Mouse (Mus musculus) limb, embryonic 12.5 days (tissue): Measurements from ENCODE around the gene Hint3. TPM values are rescaled to one million over a fixed set of nuclear protein-coding genes. Genes with fewer than 3 reads are reported as not detected.
"Not testable (repeated sequence)": the region's sequence is repeated elsewhere in the genome, so short reads cannot be mapped to it uniquely, and the experiment has no call there.

ENCODE experiments used
- ATAC-seq: fragments of 200-750 bp; cut with Nextera tagmentation; 2 replicates; pipeline ENCODE4 v1.8.0; 2017; ENCODE audit warnings: low read depth, moderate TSS enrichment; ENCODE audit not compliant: insufficient number of reproducible peaks, insufficient read depth, low FRiP score, low TSS enrichment
- H3K27ac ChIP-seq: fragments of 300-500 bp; sonication (generic); 2 replicates; pipeline ENCODE4 v1.5.1; 2016; ENCODE audit warnings: mild to moderate bottlenecking, moderate library complexity
- H3K27me3 ChIP-seq: fragments of 300-500 bp; sonication (generic); 2 replicates; pipeline ENCODE4 v1.6.1; 2016; ENCODE audit warnings: mild to moderate bottlenecking, moderate library complexity
- H3K36me3 ChIP-seq: fragments of 300-500 bp; sonication (generic); 2 replicates; pipeline ENCODE4 v1.6.1; 2016; ENCODE audit warnings: mild to moderate bottlenecking, moderate library complexity
- H3K4me1 ChIP-seq: fragments of 300-500 bp; sonication (generic); replicated peaks from 2 replicates; pipeline ENCODE4 v1.6.1; 2016
- H3K4me2 ChIP-seq: fragments of 300-500 bp; sonication (generic); 2 replicates; pipeline ENCODE4 v1.6.1; 2016; ENCODE audit warnings: mild to moderate bottlenecking, moderate library complexity
- H3K4me3 ChIP-seq: fragments of 300-500 bp; sonication (generic); replicated peaks from 2 replicates; pipeline ENCODE4 v1.5.1; 2016; ENCODE audit warnings: mild to moderate bottlenecking
- H3K9ac ChIP-seq: fragments of 300-500 bp; sonication (generic); replicated peaks from 2 replicates; pipeline ENCODE4 v1.6.1; 2016; ENCODE audit warnings: mild to moderate bottlenecking, moderate library complexity
- H3K9me3 ChIP-seq: fragments of 300-500 bp; sonication (generic); 2 replicates; pipeline ENCODE4 v1.6.1; 2016; ENCODE audit warnings: mild to moderate bottlenecking, moderate library complexity
- WGBS: fragments of 180-500 bp; shearing (Covaris S2); methylation state at CpG from one replicate; pipeline ENCODE4 v1.1.7; 2016; 5-methylcytosine and 5-hydroxymethylcytosine counted together
- polyA plus RNA-seq: library from polyadenylated mRNA; unstranded; fragments of >200 nt; fragmentation: Nextera tagmentation; extraction: Ambion mirVana; gene quantifications from 2 replicates; pipeline ENCODE4 v1.2.1, GENCODE M21; 2016

The Hint3 gene
- polyA plus RNA-seq: 17.2 and 19.4 TPM in 2 replicates

GRCm38 (mm10) chr10:30629513-30629912 lies at the start of gene Hint3:
Hint3 (minus strand) TSS chr10:30629632.
- Histone ChIP-seq H3K4me2 (no peak within 1 kb of the TSS), H3K4me1 (no peaks in the 10 kb centered on the region), H3K27me3 (no peaks in the 10 kb centered on the region), H3K36me3 (no peaks in the 10 kb centered on the region), H3K4me3 (no peak within 1 kb of the TSS), H3K9me3 (no peaks in the 10 kb centered on the region), H3K9ac (no peak within 1 kb of the TSS), H3K27ac (no peak within 1 kb of the TSS)
- no peak for ATAC-seq
- 80% methylated on average over 3 of the region's 3 CpGs for WGBS

- no peaks in the 10 kb centered on the region for H3K9me3 ChIP-seq
- H3K4me2 ChIP-seq: no peak overlapping the region
- ATAC-seq: no peak
- H3K27ac ChIP-seq: no peak overlapping the region
- H3K4me1 ChIP-seq: no peaks in the 10 kb centered on the region
- H3K27me3 ChIP-seq: no peaks in the 10 kb centered on the region
- no peaks in the 10 kb centered on the region for H3K36me3 ChIP-seq
- H3K9ac ChIP-seq: no peak overlapping the region
- no peak overlapping the region for H3K4me3 ChIP-seq
- WGBS: 71% methylated on average over 2 of the region's 2 CpGs
Measured at GRCm38 (mm10) chr10:30678051-30678450, 48.6 kb upstream of the Hint3 start.

- no peaks in the 10 kb centered on the region for H3K27me3 ChIP-seq
- no peak for ATAC-seq
- H3K4me3 ChIP-seq: no peak overlapping the region
- no peaks in the 10 kb centered on the region for H3K4me1 ChIP-seq
- H3K27ac ChIP-seq: no peak overlapping the region
- no peak overlapping the region for H3K4me2 ChIP-seq
- H3K36me3 ChIP-seq: no peaks in the 10 kb centered on the region; the same call in 1 of the 2 replicates
- WGBS: 94% methylated on average over 3 of the region's 3 CpGs
- no peak overlapping the region for H3K9ac ChIP-seq
- no peaks in the 10 kb centered on the region for H3K9me3 ChIP-seq
Measured at GRCm38 (mm10) chr10:30674825-30675224, 45.4 kb upstream of the Hint3 start.

GRCm38 (mm10) chr10:30666580-30666979 lies 37.1 kb upstream of the Hint3 start:
- WGBS: 88% methylated on average over 2 of the region's 2 CpGs
- Histone ChIP-seq H3K9ac (no peak overlapping the region), H3K9me3 (no peaks in the 10 kb centered on the region)

GRCm38 (mm10) chr10:30660564-30661328 lies 31.3 kb upstream of the Hint3 start:
- WGBS: 88% methylated on average over 6 of the region's 6 CpGs
- H3K9me3 ChIP-seq: no peaks in the 10 kb centered on the region
- ATAC-seq: no peak
- H3K4me1 ChIP-seq: no peaks in the 10 kb centered on the region
- peaks cover 21% of the 10 kb centered on the region; the same call in 1 of the 2 replicates for H3K36me3 ChIP-seq
- H3K9ac ChIP-seq: no peak overlapping the region
- no peaks in the 10 kb centered on the region for H3K27me3 ChIP-seq
- no peak overlapping the region for H3K4me3 ChIP-seq
- no peak overlapping the region for H3K27ac ChIP-seq
- H3K4me2 ChIP-seq: no peak overlapping the region

More at GRCm38 (mm10) chr10:30666580-30666979, 37.1 kb upstream of the Hint3 start:
- Histone ChIP-seq H3K4me3 (no peak overlapping the region), H3K4me1 (no peaks in the 10 kb centered on the region), H3K27me3 (no peaks in the 10 kb centered on the region), H3K36me3 (peaks cover 4% of the 10 kb centered on the region), H3K4me2 (no peak overlapping the region), H3K27ac (no peak overlapping the region)
- no peak for ATAC-seq

- 9% methylated on average over 5 of the region's 5 CpGs for WGBS
- Histone ChIP-seq H3K27ac (peak overlapping the region; percentile 70), H3K4me1 (peaks cover 6% of the 10 kb centered on the region), H3K36me3 (peaks cover 33% of the 10 kb centered on the region), H3K9ac (peak overlapping the region; percentile 42; the same call in 1 of the 2 replicates), H3K9me3 (no peaks in the 10 kb centered on the region), H3K4me3 (peak overlapping the region; percentile 32), H3K4me2 (peak overlapping the region; percentile 59), H3K27me3 (no peaks in the 10 kb centered on the region)
- ATAC-seq: peak; percentile 63
Measured at GRCm38 (mm10) chr10:30655655-30656054, 26.2 kb upstream of the Hint3 start.

GRCm38 (mm10) chr10:30647681-30648080 lies 18.2 kb upstream of the Hint3 start:
- no peak overlapping the region for H3K4me2 ChIP-seq
- no peak overlapping the region for H3K4me3 ChIP-seq
- H3K36me3 ChIP-seq: peaks cover 29% of the 10 kb centered on the region
- H3K9ac ChIP-seq: no peak overlapping the region
- no peak overlapping the region for H3K27ac ChIP-seq
- ATAC-seq: no peak
- no peaks in the 10 kb centered on the region for H3K4me1 ChIP-seq
- no peaks in the 10 kb centered on the region for H3K27me3 ChIP-seq
- no peaks in the 10 kb centered on the region for H3K9me3 ChIP-seq
- 71% methylated on average over 2 of the region's 2 CpGs for WGBS

GRCm38 (mm10) chr10:30638216-30638615 lies 8.8 kb upstream of the Hint3 start:
- Histone ChIP-seq H3K4me3 (no peak overlapping the region), H3K36me3 (no peaks in the 10 kb centered on the region), H3K27ac (no peak overlapping the region), H3K9ac (no peak overlapping the region), H3K4me2 (no peak overlapping the region), H3K27me3 (no peaks in the 10 kb centered on the region), H3K4me1 (no peaks in the 10 kb centered on the region), H3K9me3 (no peaks in the 10 kb centered on the region)
- WGBS: 79% methylated on average over 3 of the region's 3 CpGs
- no peak for ATAC-seq

GRCm38 (mm10) chr10:30636474-30637154 lies 7.2 kb upstream of the Hint3 start:
- not testable (repeated sequence) for H3K9ac ChIP-seq, H3K4me2 ChIP-seq, H3K4me1 ChIP-seq, ATAC-seq, H3K36me3 ChIP-seq, H3K9me3 ChIP-seq, H3K27ac ChIP-seq, H3K4me3 ChIP-seq, H3K27me3 ChIP-seq
- WGBS: 58% methylated on average over 1 of the region's 1 CpGs

GRCm38 (mm10) chr10:30632718-30633117 lies 3.3 kb upstream of the Hint3 start:
- Histone ChIP-seq H3K9me3 (no peaks in the 10 kb centered on the region), H3K4me1 (no peaks in the 10 kb centered on the region), H3K4me3 (no peak overlapping the region), H3K36me3 (no peaks in the 10 kb centered on the region), H3K27me3 (no peaks in the 10 kb centered on the region), H3K4me2 (no peak overlapping the region), H3K9ac (no peak overlapping the region), H3K27ac (no peak overlapping the region)
- 89% methylated on average over 1 of the region's 1 CpGs for WGBS
- no peak for ATAC-seq

GRCm38 (mm10) chr10:30629977-30630376 lies 545 bp upstream of the Hint3 start:
- Histone ChIP-seq H3K9ac (no peak overlapping the region), H3K9me3 (no peaks in the 10 kb centered on the region), H3K27me3 (no peaks in the 10 kb centered on the region), H3K36me3 (no peaks in the 10 kb centered on the region), H3K27ac (no peak overlapping the region), H3K4me3 (no peak overlapping the region), H3K4me1 (no peaks in the 10 kb centered on the region), H3K4me2 (no peak overlapping the region)
- ATAC-seq: no peak
